Mouse (Mus musculus): ENCODE measurements around the gene Snrpb.

DNA sequence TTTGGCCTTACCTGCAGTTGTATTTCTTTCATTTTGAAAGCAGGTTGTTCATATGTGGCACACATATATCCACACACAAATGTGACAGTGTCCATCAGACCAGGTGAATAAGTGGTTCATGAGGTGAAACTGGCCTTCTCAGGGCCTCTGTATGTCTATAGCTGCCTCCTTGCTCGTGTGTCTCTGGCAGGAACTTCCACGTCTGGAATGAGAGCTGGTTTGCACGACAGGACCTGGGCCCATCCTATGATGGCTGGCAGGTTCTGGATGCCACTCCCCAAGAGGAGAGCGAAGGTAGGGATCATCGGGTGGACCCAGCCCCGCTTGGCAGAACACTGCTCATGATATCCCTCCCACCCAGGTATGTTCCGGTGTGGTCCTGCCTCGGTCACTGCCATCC is 36.2 kb downstream of the Snrpb start:
- TF ChIP-seq CTCF (IDR thresholded peaks at IDR 0.05; ENCODE audit: control insufficient read depth, insufficient read depth, insufficient read length) (no peak), USF1 (IDR thresholded peaks at IDR 0.05; ENCODE audit: low read depth) (no peak), FOSL1 (IDR thresholded peaks at IDR 0.05; ENCODE audit: insufficient read depth, low read length, poor library complexity, severe bottlenecking) (no peak), CEBPB (IDR thresholded peaks at IDR 0.05; ENCODE audit: low read depth) (no peak), MYOG (IDR thresholded peaks at IDR 0.05; ENCODE audit: control insufficient read depth, extremely low read depth, insufficient read length) (no peak), MYOD1 (IDR thresholded peaks at IDR 0.05; ENCODE audit: control insufficient read depth, insufficient read length, low read depth) (no peak)

Data from C2C12 (cell line).